Mouse (Mus musculus) kidney, postnatal 4 days (tissue): Measurements from ENCODE around the gene Fam169b.

Source experiments
- DNase-seq, 2 experiments: peaks; one replicate each; pipeline ENCODE4 v3.0.0; 2021; ENCODE audit warnings: mixed read lengths in 2 of 2

The Fam169b gene

DNA sequence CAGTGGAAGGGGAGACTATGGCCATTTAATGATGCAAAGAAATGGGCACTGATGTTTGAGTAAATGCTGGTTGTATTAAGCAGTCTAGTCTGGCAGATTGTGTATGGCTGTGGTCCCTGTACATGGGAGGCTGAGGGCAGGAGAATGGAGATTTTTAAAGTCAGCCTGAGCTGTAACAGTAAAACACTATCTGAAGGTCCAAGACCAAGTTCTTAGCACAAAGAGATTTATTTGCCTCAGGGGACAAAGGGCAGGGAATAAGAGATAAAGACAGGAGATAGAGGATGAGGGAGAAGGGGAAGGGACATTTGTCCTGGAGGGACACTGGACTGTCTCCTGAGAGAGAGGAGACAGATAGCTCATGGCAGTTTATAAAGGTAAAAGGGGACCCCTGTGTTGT lies at the start of gene Fam169b:
Gene Fam169b (plus strand): TSS at position 325 of the 400 bp plus-strand sequence.
- no peak for DNase-seq

DNA sequence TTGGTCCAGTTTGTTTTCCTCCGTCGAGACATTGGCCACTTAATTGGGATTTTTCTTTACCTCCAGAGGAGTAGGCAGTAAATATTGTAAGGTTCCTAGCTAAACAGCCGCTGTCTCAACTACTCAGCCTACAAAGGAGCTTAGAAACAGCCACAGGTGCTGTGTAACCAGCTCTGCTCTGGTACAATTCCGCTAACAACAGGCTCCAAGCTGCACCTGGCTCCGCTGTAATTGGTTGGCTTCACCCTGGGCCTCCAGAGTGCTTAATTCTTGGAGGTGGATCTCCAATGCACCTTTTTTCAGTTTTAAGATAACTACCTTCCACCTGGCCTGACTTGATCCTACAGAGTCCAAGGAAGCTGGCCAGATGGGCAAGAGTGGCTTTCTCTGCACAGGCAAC lies 49.6 kb upstream of the Fam169b start:
- DNase-seq = no peak

DNA sequence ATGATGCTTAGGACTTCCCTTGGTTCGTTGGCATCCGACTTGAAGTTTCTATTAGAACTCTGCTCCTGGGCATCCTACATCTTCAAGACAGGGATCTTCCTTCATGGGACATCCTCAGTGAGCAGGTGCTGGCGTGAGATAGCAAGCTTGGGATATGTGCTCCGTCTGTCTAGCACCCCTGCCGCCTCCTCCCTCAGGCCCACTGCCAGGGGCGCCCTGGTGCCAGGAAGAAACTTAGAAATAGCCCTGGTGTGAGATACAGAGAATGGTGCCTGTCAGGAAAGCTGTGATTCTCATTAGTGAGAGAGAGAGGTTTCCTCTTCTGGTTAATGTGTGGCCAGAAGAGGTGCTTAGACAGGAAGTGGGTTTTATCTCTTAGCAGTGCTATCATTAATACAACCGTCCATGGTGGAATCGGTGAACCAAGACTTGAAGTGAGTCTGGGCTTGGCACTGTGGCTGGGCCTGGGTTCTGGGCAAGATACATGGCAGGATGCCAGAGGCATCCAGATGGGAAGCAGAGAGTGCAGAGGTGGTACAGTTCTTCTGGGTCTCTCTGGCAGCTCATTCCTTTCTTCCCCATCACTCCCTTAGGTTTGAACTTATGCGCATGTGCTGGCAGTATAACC lies 48.1 kb upstream of the Fam169b start:
- no peak for DNase-seq

DNA sequence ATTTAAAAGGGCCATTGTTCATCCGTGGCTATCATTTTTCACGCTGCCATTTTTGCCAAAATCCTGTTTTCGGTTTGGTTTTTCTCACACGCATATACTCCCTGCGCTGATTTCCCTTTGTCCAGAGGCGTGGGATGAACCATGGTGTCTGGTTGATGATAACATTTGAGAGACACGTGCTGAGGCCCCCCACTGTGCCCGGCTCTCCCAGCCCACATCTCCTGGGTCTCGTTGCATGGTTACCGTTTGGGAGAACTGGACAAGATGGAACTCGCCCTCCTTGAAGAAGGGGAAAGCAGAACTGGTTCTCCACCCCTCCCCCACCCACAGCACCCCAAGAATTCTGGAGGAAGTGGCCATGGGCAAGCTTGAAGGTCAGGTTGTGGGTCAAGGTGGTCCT lies 46.6 kb upstream of the Fam169b start:
- DNase-seq = no peak

DNA sequence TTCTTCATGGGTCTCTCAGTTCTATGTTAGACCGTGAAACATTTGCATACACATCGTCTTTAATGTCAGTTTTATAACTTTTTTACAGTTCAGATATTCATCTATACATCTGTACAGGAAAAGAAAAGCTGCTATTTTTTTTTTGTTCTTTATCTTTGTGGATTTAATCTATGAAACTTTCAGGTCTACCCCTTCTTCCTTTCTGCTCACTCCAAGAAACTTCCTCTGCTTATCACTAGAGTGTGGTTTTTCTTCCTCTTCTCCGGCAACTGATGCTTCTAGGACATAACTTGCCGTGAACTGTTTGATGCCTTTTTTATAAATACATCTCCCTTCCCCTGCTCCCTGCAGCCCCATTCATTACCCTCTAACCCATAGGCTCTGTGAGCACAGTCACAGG lies 46.0 kb upstream of the Fam169b start:
- no peak for DNase-seq

DNA sequence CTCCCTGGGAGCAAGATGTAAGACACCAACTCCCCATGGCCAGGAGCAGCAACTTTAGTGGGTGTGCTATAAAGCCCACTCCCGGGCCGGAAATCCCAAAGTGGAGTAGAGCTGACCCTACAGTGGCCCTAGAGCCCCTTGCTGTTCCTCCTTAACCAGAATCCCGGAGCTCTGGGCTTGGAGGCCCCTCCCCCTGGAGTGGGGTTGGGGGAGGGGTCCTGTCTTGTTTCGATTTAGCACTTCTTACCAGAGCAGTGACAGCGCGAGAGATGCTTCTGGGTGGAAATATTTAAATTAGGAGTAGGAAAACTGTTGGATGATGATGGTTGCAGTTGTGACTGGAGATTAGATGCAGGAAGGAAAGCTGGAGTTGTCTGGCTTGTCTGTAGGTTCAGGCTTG lies 45.1 kb upstream of the Fam169b start:
- no peak for DNase-seq

DNA sequence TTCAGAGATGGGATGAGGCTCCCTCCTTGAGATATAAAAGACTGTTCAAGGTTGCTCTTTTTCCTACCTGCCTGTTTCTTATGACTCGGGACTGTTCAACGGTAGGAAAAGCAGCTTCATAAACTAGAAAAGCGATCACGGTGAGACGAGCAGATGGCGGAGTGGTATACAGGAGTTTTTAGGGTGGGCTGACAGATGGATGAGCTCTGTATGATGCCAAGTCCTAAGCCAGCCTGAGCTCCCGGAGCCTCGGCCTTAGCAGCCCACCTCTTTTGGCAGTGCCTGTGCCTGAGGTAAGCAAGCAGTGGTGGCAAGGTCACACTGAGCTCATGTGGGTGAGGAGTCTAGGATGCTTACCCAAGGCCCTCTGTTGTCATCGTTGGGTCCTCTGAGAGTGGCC lies 42.8 kb upstream of the Fam169b start:
- no peak for DNase-seq

DNA sequence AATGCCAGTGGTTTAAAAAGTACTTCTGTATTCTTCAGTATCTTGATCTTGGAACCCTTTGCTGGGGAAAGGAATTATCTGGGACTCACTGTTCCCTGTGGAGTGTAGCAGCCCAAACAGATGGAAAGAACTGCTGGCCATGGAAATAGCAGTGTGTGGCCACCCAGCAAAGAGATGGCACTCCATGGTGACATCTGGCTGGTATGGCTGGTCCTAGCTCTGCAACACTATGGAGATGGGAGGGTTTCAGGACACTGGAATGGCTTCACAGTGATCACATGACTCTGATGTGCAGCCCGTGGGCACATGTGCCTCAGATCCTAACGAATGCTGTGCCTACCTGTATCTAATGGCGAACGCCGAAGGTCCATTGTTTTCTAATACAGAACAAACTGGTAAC lies 41.1 kb upstream of the Fam169b start:
- DNase-seq = no peak

DNA sequence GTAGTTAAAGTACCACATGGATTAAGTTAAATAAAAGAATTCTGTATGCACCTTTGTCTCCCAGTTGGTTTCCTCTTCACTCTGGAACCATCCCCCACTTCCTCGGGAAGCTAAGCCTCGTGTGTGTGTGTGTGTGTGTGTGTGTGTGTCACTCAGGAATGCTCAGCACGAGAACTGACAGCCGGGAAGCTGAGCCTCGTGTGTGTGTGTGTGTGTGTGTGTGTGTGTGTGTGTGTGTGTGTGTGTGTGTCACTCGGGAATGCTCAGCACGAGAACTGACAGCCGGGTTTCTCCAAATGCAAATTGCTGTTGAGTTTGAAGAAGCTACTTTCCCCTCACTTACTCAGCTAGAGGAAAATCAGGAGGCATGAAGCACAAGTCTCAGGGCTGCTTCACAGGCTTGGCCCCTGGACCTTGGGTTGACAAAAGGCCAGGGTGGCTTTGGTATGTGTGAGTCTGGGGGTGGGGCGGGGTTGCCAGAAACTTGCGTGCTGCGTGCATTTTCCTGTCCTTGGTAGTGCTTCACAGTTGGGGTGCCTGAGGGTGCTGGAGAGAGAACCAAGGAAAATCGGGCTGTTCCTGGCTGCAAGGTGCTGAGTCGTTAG lies 39.9 kb upstream of the Fam169b start:
- peak; percentile 76 to 82 for DNase-seq

DNA sequence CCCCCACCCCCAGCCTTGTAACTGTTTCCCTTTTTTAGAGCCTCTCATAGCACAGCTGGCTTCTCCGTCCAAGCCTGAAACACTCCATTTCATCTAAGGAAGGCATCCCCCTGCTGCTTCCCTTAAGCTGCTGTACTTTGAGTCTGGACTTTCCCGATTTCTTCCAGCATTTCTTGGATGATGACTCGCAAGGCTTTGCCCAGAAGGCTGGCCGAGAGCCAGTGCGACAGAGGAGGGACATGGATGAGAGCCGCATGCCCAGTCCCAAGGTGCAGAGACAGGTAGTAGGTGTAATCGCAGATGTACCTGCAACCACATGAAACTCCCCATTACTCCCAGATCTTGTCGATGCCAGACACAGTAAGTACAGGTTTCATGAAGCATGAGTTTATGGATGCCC lies 36.8 kb upstream of the Fam169b start:
- no peak for DNase-seq

DNA sequence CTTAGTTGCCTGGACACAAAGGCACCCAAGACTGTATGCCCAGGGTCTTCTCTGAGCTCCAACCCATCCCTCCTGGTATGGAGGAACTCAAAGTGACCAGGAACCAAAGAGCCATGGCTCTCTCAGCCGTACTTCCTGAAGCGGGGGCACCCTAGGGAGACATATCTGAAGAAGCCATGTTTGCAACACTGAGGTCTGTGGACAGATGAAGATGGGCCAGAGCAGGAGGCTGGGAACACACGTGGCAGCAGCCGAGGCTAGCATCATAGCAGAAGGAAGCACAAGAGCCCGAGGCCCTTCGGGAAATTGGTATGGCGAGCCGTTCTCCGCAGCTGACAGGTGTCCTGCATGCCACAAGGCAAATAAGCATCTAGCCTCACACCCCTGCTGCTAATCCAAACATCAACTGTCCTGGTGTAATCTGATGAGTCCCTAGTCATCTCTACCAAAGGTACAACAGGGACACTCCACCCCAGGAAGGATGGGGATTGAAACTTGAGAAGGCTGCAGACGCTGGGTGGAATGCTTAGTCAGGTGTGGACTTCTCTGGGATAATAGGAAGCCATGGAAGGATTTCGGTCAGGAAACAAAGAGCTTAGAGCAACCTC lies 34.3 kb upstream of the Fam169b start:
- DNase-seq = no peak

DNA sequence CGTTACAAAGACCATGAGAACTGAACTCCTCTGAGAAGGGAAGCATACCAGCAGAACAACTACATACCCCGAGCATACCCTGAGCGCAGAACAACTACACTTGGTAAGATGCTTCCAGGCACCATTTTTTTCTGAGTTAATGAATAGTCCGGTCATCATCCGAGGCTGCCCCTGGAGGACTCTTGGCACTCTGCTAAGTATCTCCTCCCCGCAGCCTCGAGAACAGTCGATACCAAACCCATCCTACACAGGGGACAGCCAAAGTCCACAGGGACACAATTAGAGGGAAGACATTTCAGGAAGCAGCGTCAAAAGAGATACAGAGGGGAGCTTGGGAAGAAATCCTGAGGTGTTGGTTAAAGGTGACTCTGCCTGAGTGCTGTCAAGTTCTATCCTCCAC lies 32.4 kb upstream of the Fam169b start:
- DNase-seq = no peak

DNA sequence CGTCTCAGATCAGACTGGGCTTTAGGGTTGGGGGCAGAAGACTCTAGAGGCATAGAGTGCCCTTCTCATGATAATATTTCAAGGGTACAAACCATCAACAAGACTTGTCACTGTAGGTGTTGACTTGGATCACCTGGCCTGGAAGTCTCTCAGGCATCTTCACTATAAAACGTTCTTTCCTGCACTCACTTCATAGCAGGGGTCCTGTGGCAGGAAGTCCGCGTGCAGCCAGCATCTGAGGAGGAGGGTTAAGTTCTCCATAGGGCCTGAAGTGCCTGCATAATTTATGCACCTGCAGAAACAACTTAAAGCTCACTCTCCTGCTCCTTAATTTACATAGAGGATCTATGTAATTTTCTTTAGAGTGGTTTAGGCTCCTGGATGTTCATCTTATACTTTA lies 28.0 kb upstream of the Fam169b start:
- DNase-seq = no peak

DNA sequence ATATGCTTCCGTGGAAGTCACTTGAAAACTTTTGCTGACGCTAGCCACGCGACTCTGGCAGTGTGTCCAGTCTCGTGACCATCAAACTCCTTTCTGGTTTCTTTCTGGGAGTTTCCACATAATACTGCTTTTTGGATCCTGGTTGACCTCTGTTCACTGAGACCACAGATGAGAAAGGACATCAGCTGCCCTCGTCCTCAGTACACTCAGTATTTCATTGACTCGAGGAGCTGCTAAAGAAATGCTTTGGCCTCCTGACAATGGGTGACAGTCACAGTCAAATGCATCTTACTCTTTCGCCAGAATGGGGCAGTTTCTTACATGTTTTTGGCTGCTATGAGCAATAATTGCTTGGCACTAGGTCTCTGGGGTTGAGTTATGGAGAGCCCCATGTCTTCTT lies 27.4 kb upstream of the Fam169b start:
- no peak for DNase-seq

DNA sequence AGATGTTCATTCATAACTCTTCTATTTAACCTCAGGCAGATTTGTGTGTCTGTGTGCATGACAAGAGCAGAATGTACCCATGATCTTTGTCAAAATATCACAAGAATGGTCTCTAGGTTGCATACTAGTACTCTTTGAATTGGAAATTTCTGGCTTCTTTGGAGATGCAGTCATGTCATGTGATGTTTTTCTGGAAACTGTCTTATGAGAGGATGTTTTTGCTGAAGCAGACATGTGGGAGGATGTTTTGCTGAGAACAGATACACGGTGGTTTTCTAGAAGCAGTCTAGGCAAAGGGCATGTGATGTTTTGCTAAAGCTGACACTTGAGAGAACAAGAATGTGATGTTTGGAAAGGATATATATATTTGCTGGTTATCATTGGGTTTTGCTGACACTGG lies 23.2 kb upstream of the Fam169b start:
- no peak for DNase-seq

DNA sequence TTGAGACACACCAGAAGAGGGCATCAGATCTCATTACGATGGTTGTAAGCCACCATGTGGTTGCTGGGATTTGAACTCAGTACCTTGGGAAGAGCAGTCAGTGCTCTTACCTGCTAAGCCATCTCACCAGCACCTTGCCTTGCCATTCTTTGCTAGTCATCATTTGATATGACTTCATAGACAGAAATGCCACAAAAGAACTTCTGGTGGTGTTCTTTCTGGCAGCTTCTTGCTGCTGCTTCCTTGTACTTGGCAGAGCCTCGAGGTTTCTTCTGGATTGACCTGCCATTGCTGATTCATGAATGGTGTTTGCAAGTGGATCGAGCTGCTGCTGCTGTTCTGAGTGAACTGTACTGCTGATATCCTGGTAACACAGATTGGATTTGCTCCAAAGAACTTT lies 22.7 kb upstream of the Fam169b start:
- no peak for DNase-seq

DNA sequence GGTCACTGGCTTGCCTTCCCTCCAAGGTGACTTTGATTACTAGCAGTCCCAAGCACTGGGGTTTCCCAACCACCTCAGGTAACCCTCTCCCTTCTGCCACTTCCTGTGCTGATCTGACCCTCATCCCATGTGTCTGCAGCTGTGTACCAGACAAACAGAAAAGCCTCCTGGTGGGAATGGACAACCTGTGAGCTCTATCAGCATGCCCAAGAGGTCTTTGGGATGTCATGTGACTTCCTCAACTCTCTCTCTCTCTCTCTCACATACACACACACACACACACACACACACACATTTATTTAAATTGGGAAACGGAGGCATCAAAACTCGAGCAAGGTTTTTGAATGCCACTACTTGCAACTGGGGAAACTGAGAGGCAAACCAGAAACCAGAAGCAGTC lies 15.9 kb upstream of the Fam169b start:
- DNase-seq = no peak

DNA sequence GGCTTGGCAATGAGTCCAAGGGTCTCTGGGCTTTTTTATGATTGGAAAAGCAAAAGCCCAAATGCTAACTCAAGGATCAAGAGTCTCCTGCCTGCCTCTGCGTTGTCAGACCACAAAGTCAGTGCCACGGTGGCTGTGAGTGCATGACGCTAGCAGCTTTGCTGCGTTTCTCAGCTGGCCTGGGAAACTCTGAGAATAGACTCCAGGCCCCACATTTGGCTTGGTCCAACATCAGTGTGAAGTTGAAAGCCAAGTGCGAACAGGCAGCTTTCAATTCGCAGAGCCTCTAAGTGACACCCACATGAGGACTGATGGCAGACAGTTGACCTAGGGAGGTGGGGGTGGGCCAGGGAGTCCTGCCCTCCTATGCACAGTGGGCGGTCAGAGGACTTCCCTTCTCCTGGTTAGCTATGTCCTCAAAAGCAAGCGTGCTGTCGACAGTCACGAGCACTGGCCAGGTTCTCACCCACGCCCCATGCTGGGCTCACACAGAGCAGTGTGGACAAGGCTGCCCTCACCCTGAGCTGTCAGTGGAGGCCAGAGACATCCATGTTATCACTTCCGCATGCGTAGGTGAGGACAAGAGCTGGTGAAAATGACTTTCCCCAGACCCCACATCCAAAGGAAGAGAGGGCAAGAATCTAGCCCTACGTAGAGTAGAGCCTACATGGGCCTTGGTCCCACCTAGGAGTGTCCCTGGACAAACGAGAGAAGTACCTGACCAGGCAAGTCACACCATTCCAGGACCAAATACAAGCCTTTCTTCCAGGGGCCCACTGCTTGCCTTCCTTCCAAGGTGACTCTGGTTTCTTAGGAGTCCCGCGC lies 15.1 kb upstream of the Fam169b start:
- DNase-seq = no peak

DNA sequence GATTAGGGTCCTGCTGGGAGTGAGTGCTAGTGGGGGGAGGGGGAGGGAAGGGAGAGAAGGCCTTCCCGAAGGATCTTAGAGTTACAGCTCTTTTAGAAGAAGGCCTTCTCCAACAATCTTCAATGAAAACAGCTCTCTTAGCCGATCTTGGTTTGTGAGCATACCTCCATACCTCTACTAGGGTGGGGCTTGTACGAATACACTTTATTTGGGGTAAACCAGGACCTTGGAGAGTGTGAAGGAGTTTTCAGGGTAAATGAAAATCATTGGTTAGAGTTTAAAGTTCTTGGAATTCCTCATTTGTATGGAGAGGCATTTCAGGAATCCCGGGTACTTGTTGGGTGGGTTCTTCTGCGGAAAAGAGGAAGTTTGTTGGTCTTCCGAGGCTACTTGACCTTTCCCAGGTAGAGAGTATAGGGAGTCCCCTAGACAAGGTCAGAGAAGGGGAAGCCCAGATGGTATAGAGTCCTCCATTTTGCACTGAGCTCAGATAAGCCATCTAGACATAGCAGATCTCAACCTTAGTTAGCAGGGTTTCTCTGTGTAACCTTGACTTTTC lies 14.0 kb upstream of the Fam169b start:
- DNase-seq = no peak

DNA sequence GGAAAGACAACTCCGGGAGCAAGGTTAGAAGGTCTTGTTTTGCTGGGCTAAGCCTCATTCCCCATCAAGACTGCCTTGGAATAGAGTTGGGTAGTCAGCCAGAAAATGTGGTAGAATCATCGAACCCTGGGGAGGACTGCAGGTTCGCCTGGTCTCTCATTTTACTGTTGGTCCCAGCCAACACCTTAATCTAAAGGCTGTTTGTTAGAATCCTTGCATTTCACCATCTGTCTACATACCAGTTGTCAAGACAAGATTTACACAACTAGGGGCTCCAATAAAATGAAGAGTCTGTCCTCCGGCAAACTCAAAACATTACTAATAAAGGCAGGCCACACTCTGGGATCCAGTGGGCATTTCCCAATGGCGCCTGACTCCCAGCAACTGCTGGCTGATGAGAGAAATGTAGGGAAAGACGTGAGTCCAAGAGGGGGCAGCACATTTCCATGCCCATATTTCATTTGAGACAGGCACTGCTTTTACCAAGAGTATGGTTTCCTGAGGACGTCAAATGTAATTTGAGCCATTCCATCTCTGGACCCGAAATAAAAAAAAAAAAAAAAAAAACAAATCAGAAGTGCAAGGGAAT lies 10.9 kb upstream of the Fam169b start:
- DNase-seq = peak in 1 of 2 experiments; percentile 31

DNA sequence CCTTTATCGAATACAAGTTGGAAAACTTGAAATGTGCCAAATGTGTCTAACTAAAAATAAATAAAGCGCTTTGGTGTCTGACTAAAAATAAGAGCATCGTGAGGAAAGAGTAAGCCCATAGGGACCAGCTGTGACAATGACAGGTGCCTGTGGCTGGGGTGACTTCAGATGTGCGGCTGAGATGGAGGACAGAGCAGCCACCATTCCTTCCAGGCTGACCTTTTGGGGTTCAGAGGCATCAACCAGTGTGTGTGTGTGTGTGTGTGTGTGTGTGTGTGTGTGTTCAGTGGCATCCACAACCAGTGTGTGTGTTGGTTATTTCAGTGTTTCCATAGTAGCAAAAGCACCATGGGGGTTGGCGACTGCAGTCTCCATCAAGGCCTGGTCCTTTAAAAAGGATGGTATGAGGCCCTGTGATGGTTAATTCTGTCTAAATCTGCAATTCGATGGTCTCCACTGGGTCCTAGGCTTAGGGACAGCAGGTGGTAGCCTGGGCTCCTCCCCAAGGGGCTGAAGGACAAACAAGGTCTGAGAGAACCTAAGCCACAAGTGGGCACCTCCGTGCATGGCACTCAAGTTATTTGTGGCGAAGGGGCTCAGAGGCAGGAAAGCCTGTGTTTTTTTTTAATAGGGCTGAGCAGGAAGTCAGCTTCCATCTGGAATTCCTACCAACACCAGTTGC lies 10.2 kb upstream of the Fam169b start:
- DNase-seq = no peak

DNA sequence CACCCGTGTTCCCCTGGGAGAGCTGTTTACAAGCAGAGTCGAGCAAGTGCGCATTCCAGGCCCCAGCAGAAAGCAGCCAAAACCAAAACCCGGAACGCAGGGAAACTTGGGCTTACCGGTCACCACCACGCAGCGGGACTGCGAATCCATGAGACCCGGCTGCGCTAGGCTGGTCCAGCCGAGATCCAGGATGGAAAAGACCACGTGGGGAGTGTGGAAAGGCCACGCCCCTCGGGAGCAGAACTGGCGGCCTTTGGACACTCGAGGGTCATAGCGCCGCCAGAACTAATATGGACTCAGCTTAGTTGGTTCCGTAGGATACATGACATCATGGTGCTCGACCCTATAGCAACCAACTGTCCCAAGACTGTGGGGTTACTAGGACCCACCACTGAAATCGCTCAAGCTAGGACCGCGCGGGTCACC lies 9.6 kb upstream of the Fam169b start, which contains the start of gene Pgpep1l:
Gene Pgpep1l (minus strand): TSS at position 206 of the 426 bp plus-strand sequence.
- DNase-seq = peak; percentile 71 to 83
